Mouse (Mus musculus): ENCODE results near the gene Cnih1.

- no peak for TF ChIP-seq CHD2 (IDR thresholded peaks at IDR 0.05; ENCODE audit: low read depth, low read length)
- TF ChIP-seq MAFK (IDR thresholded peaks at IDR 0.05; ENCODE audit: insufficient read depth, low read depth, low read length): no peak
- TF ChIP-seq HCFC1 (IDR thresholded peaks at IDR 0.05; ENCODE audit: borderline replicate concordance, insufficient read depth, low read length): peak; percentile 61; the same call in 1 of the 2 replicates
- no peak for TF ChIP-seq ZC3H11A (IDR thresholded peaks at IDR 0.05; ENCODE audit: borderline replicate concordance, low read depth, low read length)
- TF ChIP-seq ZNF384 (IDR thresholded peaks at IDR 0.05; ENCODE audit: low read depth, low read length): no peak
Measured at GRCm38 (mm10) chr14:46821873-46822716, 33.9 kb upstream of the Cnih1 start, which contains the start of gene Gmfb.

Data from ES-E14 (cell line).